Mouse (Mus musculus) duodenum, adult 2 months (tissue): ENCODE data around the gene Prr23a2. TPM values are rescaled to one million over a fixed set of nuclear protein-coding genes. Genes with fewer than 3 reads are reported as not detected.

ENCODE experiments used
- polyA plus RNA-seq: library from polyadenylated mRNA; depleted of rRNA; stranded (reverse); fragments of >200 nt; gene quantifications from 2 replicates; pipeline ENCODE4 v1.2.3, GENCODE M21; 2012; ENCODE audit warnings: low replicate concordance; rRNA removed

Gene Prr23a2
- polyA plus RNA-seq = not detected in 2 replicates

GRCm38 (mm10) chr9:98856210-98856609, at the start of gene Prr23a2:
Gene Prr23a2, plus strand, starts transcription at chr9:98856494.

GRCm38 (mm10) chr9:98842117-98842516, 14.2 kb upstream of the Prr23a2 start, which contains the start of gene Prr23a1:
Gene Prr23a1, plus strand, starts transcription at chr9:98842503.

GRCm38 (mm10) chr9:98864571-98864970, 8.3 kb downstream of the Prr23a2 start, which contains the start of gene Prr23a3:
Gene Prr23a3, plus strand, starts transcription at chr9:98864767.

GRCm38 (mm10) chr9:98902819-98903218, 46.5 kb downstream of the Prr23a2 start, which contains the start of gene 7420426K07Rik:
Gene 7420426K07Rik, plus strand, starts transcription at chr9:98903119.

Other genes with a start within 250 kb of the Prr23a2 start
- not detected in 2 replicates for gene Prr23a1, start 14.0 kb upstream of the Prr23a2 start, polyA plus RNA-seq
- gene Prr23a3, start 8.3 kb downstream of the Prr23a2 start, polyA plus RNA-seq = not detected in 2 replicates
- not detected in 2 replicates for gene 7420426K07Rik, start 46.6 kb downstream of the Prr23a2 start, polyA plus RNA-seq
- not detected in 2 replicates for gene Foxl2, start 98.8 kb downstream of the Prr23a2 start, polyA plus RNA-seq
- gene Faim, start 129.9 kb downstream of the Prr23a2 start, polyA plus RNA-seq = 0.13 and 0.33 TPM in 2 replicates
- 64.1 and 85.8 TPM in 2 replicates for gene Gm1123, start 179.2 kb downstream of the Prr23a2 start, polyA plus RNA-seq